Mouse (Mus musculus) heart, embryonic 11.5 days (tissue): ENCODE measurements at regions not wholly inside any gene's neighbourhood (a gene's known extent, or its start where the extent isn't known, plus 50 kb on each side); places are given as distances from the start of the nearest gene placed in this dataset.

Source experiments
- ATAC-seq: fragments of 200-750 bp; cut with Nextera tagmentation; replicated peaks from 2 replicates; pipeline ENCODE4 v1.8.0; 2017; ENCODE audit warnings: moderate library complexity; ENCODE audit not compliant: insufficient number of reproducible peaks, low FRiP score, low TSS enrichment
- H3K27ac ChIP-seq: fragments of 300-500 bp; sonication (generic); 2 replicates; pipeline ENCODE4 v1.5.1; 2014; ENCODE audit warnings: mild to moderate bottlenecking, low read depth, low read length
- H3K27me3 ChIP-seq: fragments of 300-500 bp; sonication (generic); 2 replicates; pipeline ENCODE4 v1.6.1; 2014; ENCODE audit warnings: mild to moderate bottlenecking, low read length, mixed read lengths; ENCODE audit not compliant: control insufficient read depth, insufficient read depth
- H3K36me3 ChIP-seq: fragments of 300-500 bp; sonication (generic); 2 replicates; pipeline ENCODE4 v1.6.1; 2014; ENCODE audit warnings: mild to moderate bottlenecking, low read length, moderate library complexity, mixed read lengths; ENCODE audit not compliant: control insufficient read depth, insufficient read depth
- H3K4me1 ChIP-seq: fragments of 300-500 bp; sonication (generic); 2 replicates; pipeline ENCODE4 v1.6.1; 2014; ENCODE audit warnings: low read length; ENCODE audit not compliant: control insufficient read depth, insufficient read depth
- H3K4me2 ChIP-seq: fragments of 300-500 bp; sonication (generic); 2 replicates; pipeline ENCODE4 v1.6.1; 2014; ENCODE audit warnings: mild to moderate bottlenecking, moderate library complexity
- H3K4me3 ChIP-seq: fragments of 300-500 bp; sonication (generic); 2 replicates; pipeline ENCODE4 v1.5.1; 2014; ENCODE audit warnings: low read depth, low read length
- H3K9ac ChIP-seq: fragments of 300-500 bp; sonication (generic); 2 replicates; pipeline ENCODE4 v1.6.1; 2014; ENCODE audit warnings: mild to moderate bottlenecking, low read depth, low read length, moderate library complexity
- H3K9me3 ChIP-seq: fragments of 300-500 bp; sonication (generic); replicated peaks from 2 replicates; pipeline ENCODE4 v1.6.1; 2016; ENCODE audit warnings: low read length; ENCODE audit not compliant: control insufficient read depth
- WGBS: fragments of 180-500 bp; shearing (Covaris S2); extraction: QIAGEN DNeasy Blood & Tissue Kit; methylation state at CpG from one replicate; pipeline ENCODE4 v1.1.7; 2014; ENCODE audit not compliant: insufficient replicate concordance; 5-methylcytosine and 5-hydroxymethylcytosine counted together

GRCm38 (mm10) chr14:9457801-9458495, 791.9 kb upstream of the 4930452B06Rik start:
- Histone ChIP-seq H3K9me3 (no peaks in the 10 kb centered on the region), H3K4me3 (no peak overlapping the region), H3K27me3 (no peaks in the 10 kb centered on the region), H3K4me1 (no peaks in the 10 kb centered on the region), H3K36me3 (no peaks in the 10 kb centered on the region), H3K27ac (no peak overlapping the region), H3K9ac (no peak overlapping the region), H3K4me2 (no peak overlapping the region)
- no peak for ATAC-seq

GRCm38 (mm10) chr14:9455986-9456385, 789.9 kb upstream of the 4930452B06Rik start:
- H3K27me3 ChIP-seq = no peaks in the 10 kb centered on the region
- H3K9me3 ChIP-seq = no peaks in the 10 kb centered on the region
- H3K4me3 ChIP-seq = no peak overlapping the region
- H3K4me2 ChIP-seq = no peak overlapping the region
- H3K9ac ChIP-seq = no peak overlapping the region
- no peak for ATAC-seq
- H3K4me1 ChIP-seq = no peaks in the 10 kb centered on the region
- no peaks in the 10 kb centered on the region for H3K36me3 ChIP-seq
- no peak overlapping the region for H3K27ac ChIP-seq
- WGBS = 87% methylated on average over 5 of the region's 5 CpGs

- no peaks in the 10 kb centered on the region for H3K36me3 ChIP-seq
- H3K4me1 ChIP-seq = no peaks in the 10 kb centered on the region
- no peak overlapping the region for H3K4me2 ChIP-seq
- no peak overlapping the region for H3K4me3 ChIP-seq
- H3K27ac ChIP-seq = no peak overlapping the region
- H3K9ac ChIP-seq = no peak overlapping the region
- WGBS = 33% methylated on average over 3 of the region's 3 CpGs
- no peaks in the 10 kb centered on the region for H3K27me3 ChIP-seq
- no peaks in the 10 kb centered on the region for H3K9me3 ChIP-seq
- no peak for ATAC-seq
Measured at GRCm38 (mm10) chr14:9449942-9450341, 783.9 kb upstream of the 4930452B06Rik start.

GRCm38 (mm10) chr14:9437896-9438295, 771.9 kb upstream of the 4930452B06Rik start:
- H3K27me3 ChIP-seq = no peaks in the 10 kb centered on the region
- H3K4me3 ChIP-seq = no peak overlapping the region
- no peaks in the 10 kb centered on the region for H3K9me3 ChIP-seq
- no peak overlapping the region for H3K27ac ChIP-seq
- WGBS = 73% methylated on average over 3 of the region's 3 CpGs
- H3K4me1 ChIP-seq = no peaks in the 10 kb centered on the region
- no peaks in the 10 kb centered on the region for H3K36me3 ChIP-seq
- no peak overlapping the region for H3K9ac ChIP-seq
- H3K4me2 ChIP-seq = no peak overlapping the region
- no peak for ATAC-seq

GRCm38 (mm10) chr14:9435136-9435535, 769.1 kb upstream of the 4930452B06Rik start:
- Histone ChIP-seq H3K9me3 (no peaks in the 10 kb centered on the region), H3K27me3 (no peaks in the 10 kb centered on the region), H3K36me3 (no peaks in the 10 kb centered on the region), H3K4me2 (no peak overlapping the region), H3K9ac (no peak overlapping the region), H3K4me1 (no peaks in the 10 kb centered on the region), H3K4me3 (no peak overlapping the region), H3K27ac (no peak overlapping the region)
- WGBS = 77% methylated on average over 2 of the region's 2 CpGs
- no peak for ATAC-seq

GRCm38 (mm10) chr14:9433081-9433590, 767.1 kb upstream of the 4930452B06Rik start:
- WGBS = 43% methylated on average over 1 of the region's 1 CpGs
- no peak overlapping the region for H3K4me2 ChIP-seq
- H3K27me3 ChIP-seq = no peaks in the 10 kb centered on the region
- no peak overlapping the region for H3K27ac ChIP-seq
- no peaks in the 10 kb centered on the region for H3K9me3 ChIP-seq
- no peaks in the 10 kb centered on the region for H3K4me1 ChIP-seq
- no peak overlapping the region for H3K4me3 ChIP-seq
- no peaks in the 10 kb centered on the region for H3K36me3 ChIP-seq
- H3K9ac ChIP-seq = no peak overlapping the region
- ATAC-seq = no peak

- ATAC-seq = no peak
- Histone ChIP-seq H3K4me1 (no peaks in the 10 kb centered on the region), H3K4me2 (no peak overlapping the region), H3K36me3 (no peaks in the 10 kb centered on the region), H3K9ac (no peak overlapping the region), H3K27ac (no peak overlapping the region), H3K27me3 (no peaks in the 10 kb centered on the region), H3K9me3 (no peaks in the 10 kb centered on the region), H3K4me3 (no peak overlapping the region)
- 85% methylated on average over 2 of the region's 2 CpGs for WGBS
Measured at GRCm38 (mm10) chr14:9431798-9432197, 765.8 kb upstream of the 4930452B06Rik start.

GRCm38 (mm10) chr14:9411822-9412403, 745.9 kb upstream of the 4930452B06Rik start:
- 39% methylated on average over 4 of the region's 4 CpGs for WGBS
- H3K4me2 ChIP-seq = no peak overlapping the region

GRCm38 (mm10) chr14:9403688-9404087, 737.6 kb upstream of the 4930452B06Rik start:
- no peaks in the 10 kb centered on the region for H3K9me3 ChIP-seq
- no peak overlapping the region for H3K27ac ChIP-seq
- no peak overlapping the region for H3K4me3 ChIP-seq
- H3K36me3 ChIP-seq = no peaks in the 10 kb centered on the region
- H3K4me1 ChIP-seq = peaks cover 2% of the 10 kb centered on the region; the same call in 1 of the 2 replicates
- ATAC-seq = no peak
- no peak overlapping the region for H3K4me2 ChIP-seq
- no peaks in the 10 kb centered on the region for H3K27me3 ChIP-seq
- 60% methylated on average over 7 of the region's 7 CpGs for WGBS
- no peak overlapping the region for H3K9ac ChIP-seq

More at GRCm38 (mm10) chr14:9411822-9412403, 745.9 kb upstream of the 4930452B06Rik start:
- no peaks in the 10 kb centered on the region for H3K9me3 ChIP-seq
- no peaks in the 10 kb centered on the region for H3K4me1 ChIP-seq
- ATAC-seq = no peak
- no peak overlapping the region for H3K27ac ChIP-seq
- H3K4me3 ChIP-seq = no peak overlapping the region
- H3K9ac ChIP-seq = no peak overlapping the region
- no peaks in the 10 kb centered on the region for H3K27me3 ChIP-seq
- no peaks in the 10 kb centered on the region for H3K36me3 ChIP-seq
